Mouse (Mus musculus) thymus, postnatal 0 days (tissue): ENCODE results near the gene Adcy1. TPM values are rescaled to one million over a fixed set of nuclear protein-coding genes. Genes with fewer than 3 reads are reported as not detected.

Source experiments
- DNase-seq: peaks from one replicate; pipeline ENCODE4 v3.0.0-alpha.2; 2015; ENCODE audit warnings: low spot score
- polyA plus RNA-seq: library from polyadenylated mRNA; unstranded; fragments of >200 nt; fragmentation: Nextera tagmentation; extraction: Ambion mirVana; gene quantifications from 2 replicates; pipeline ENCODE4 v1.2.1, GENCODE M21; 2015

Gene Adcy1
- polyA plus RNA-seq, 1 experiment from 2014 or later = 1.6 TPM

GRCm38 (mm10) chr11:7178724-7179123 is 115.4 kb downstream of the Adcy1 start:
- no peak for DNase-seq

DNA sequence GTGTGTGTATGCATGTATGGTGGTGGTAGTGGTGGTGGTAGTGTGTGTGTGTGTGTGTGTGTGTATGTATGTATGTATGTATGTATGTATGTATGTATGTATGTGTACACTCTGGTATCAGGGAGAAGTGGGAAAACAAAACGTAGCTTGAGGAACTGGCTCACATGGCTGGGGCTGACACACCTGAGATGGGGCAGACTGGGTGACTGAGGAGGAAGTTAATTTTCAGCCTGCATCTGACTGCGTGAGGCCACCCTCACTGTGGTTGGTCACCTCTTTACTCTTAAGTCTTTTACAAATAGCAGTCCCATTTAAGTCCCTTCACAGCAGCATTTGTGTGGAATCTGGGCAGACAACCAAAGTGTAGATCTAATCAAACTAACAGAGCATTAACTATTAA is 116.0 kb downstream of the Adcy1 start:
- DNase-seq = no peak

GRCm38 (mm10) chr11:7182409-7183042 is 119.2 kb downstream of the Adcy1 start:
- no peak for DNase-seq

GRCm38 (mm10) chr11:7184420-7184819 is 121.1 kb downstream of the Adcy1 start:
- DNase-seq = no peak

DNA sequence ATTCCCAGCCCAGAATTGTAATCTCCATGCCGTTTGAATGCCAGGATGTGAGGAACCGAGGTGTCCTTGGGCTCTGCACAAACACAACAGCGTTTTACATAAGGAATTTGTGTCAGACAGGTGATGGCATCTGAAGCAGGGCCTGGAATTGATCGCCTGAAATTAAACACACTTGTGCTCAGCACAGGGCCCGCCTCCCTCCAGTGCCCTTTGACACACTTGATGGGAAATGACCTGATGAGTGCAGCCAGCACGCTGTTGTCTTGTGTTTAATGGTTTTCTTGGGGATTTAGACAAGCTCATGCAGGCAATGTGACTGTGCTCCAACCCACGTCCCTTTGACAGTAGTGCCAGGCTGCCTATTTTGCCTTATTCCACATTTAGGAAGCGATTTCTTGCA is 124.2 kb downstream of the Adcy1 start:
- no peak for DNase-seq

DNA sequence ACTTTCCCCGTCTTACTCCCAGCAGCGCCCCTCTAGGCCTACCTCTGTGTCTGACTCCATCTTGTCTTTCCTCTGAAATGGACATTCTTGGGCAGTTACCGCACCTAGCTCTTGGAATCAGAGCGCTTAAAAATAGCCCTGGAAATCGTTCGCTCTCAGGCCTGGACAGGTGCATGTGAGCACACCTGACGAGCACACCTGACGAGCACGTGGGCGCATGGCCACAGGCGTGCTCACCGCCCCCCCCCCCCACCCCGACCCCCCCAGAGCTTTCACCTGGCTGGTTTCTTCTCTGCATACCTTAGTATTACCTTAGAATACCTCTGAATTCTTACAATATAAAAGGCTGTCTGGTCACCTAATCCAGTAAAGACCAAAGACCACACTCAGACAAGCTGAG is 125.2 kb downstream of the Adcy1 start, which contains the start of gene Gm11985:
Gene Gm11985, minus strand, starts transcription at position 101 of the 400 bp plus-strand sequence.
- DNase-seq = no peak

DNA sequence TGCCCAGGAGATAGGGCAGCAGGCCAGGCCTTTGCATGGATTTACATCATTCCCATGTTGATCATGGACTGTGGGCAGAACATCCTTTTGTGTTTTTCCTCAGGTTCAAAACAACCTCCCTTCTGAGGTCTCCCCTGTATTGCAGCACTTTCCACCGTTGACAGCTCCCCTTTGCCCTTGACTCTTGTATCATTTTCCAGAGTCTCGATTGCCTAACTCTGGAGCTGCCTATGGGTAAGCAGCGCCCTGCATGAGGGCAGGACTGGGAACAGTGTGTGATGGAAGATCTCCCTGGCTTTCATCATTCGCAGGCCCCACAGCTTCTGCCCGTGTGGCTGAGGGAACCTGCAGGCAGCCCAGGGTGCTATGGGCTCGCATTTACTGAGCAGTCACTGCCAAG is 129.4 kb downstream of the Adcy1 start:
- no peak for DNase-seq

DNA sequence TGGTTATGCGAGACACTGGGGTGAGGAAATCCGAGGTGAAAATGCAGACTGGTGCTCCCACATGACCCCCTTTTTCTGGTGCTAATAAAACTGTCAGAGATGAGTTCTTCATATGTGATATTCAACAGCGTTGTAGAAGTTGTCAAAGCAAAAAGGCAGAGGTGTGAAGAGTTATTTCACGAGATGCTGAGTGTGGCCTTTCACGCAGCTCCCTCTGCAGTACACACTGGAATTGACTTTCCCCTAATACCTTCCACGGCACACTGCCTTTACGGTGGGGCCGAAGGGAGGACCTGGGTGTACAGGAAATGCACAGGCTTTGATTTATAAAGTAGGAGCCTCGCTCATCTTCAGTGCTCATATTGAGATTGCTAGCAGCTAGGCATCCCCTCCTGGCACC is 129.8 kb downstream of the Adcy1 start:
- no peak for DNase-seq

DNA sequence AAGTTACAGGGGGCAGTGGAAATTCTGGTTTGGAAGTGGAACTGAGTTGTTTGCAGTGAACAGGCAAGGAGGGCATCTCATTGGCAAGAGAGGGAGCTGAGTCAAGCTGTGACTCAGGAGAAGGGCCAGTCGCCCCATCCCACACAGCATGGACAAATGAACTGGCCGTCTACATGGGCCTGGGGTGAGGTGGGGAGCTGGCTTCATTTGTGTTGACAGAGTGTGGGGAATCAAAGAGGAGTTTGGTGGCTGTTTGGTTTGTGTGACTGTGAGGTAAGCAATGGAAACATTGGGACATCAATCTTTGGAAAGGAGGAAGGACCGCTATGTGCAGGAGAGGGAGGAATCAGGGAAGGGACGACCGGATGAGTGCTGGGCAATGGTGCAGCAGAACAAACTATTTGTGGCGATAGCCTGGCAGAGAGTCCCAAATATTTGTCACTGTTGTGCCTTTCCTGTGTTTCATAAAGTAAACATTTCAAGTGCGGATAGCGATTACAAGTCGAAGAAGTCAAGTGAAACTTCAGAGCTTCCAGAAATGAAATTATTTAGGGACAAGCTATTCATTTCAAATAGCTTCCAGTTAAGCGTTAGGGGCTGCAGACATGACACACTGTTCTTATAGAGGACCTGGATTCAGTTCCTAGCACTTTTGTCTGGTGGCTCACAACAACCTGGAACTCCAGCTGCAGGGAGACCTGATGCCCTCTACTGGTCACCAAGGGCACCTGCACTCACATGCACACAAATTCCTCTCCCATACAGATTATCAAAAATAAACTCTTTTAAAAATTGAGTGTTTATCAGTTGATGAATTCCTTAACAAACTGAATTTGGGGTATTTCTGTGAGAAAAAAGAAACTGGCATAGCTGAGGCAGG is 131.4 kb downstream of the Adcy1 start:
- no peak for DNase-seq

GRCm38 (mm10) chr11:7195312-7195685 is 132.0 kb downstream of the Adcy1 start:
- no peak for DNase-seq

DNA sequence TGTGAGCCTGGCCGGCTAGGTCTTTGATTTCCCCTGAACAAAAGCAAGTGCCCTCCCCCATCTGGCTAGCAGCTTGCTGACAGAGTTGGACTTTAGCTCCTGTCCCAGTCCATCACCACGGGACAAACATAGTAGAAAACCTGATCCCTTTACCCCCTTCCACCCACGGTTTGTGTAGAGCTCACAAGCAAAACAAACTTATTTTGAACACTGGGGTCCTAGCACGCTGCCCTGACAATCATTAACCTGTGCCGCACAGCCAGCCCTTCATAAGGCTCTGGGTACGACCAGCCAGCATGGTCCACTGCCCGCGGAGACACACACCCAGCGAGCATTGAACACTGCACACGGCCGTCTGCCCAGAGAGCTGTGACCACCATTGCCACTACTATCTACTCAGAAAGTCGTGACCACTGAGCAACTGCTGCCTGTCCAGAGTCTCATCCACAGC is 134.2 kb downstream of the Adcy1 start, which contains the start of gene Igfbp1:
Gene Igfbp1, plus strand, starts transcription at position 292 of the 451 bp plus-strand sequence.
- no peak for DNase-seq

GRCm38 (mm10) chr11:7198006-7198405 is 134.7 kb downstream of the Adcy1 start:
- DNase-seq = no peak

DNA sequence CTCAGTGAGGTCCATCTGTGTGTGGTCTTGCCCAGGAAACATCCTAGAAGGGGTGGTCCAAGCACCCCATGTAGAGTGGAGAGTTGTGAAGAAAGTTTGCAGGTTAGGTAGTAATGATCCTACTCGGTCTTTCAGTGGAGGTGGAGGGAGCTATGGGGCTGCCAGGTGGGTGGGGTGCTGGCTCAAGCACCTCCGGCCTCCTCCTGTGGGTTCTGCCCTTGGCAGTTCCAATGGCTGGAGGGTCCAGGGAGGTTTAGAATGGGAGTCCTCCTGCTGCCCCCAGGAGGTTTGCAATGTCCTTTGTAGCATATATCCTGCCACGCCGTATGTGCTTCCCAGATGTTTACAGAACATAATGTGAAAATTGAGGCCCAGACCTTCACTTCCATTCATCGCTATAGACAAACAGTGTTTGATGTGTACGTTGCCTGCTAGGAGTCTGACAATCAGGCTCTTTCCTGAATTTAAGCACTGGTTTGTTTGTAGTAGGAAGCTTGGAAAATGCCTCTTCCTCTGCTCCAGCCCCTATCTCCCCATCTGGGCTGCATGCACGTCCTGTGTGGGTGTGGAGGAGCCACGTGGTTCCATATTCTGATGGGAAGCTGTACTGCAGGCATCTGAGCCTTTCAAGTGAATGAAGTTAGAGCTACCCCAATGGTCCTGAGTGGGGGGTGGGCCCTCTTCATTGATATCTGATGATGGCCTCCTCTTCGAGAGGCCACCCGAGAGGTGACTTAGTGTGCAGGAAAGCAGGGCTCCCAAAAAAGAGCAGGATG is 135.4 kb downstream of the Adcy1 start:
- no peak for DNase-seq

GRCm38 (mm10) chr11:7199736-7200392 is 136.6 kb downstream of the Adcy1 start:
- peak; percentile 67 for DNase-seq

DNA sequence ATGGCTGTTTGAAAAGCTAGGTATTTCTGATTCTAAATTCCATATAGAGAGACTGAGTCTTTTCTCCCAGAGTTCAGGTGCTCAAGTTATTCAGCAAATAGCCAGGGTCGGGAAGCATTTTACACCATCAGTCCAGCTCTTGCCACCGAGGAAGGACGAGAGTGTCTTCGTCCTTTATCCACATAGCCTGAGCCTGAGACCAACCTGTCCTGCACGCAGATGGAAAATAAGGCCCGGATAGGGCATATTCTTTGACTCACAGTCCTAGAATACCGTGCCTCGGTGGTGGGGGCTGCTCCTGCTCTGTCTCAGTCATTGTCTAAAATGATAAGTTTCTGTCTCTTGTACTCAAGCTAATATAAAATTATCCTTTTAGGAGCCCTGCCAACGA is 137.1 kb downstream of the Adcy1 start:
- DNase-seq = no peak

DNA sequence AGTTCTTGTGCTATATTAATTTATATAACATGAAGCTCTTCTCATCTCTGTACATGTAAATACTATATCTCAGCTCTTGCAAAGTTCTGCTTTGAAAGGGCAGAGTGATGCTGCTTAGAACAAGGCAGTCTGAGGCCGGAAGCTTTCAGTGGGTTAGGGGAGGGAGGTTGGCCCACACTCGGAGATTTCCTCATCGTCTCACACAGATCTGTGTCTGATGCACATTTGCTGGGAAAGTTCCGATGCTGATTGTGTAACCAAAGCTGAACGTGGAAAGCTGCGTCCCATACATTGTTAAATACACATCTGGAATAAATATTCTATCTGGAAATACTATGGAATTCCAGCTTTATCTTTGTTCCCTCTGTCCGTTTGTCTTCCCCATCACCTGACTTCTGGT is 138.9 kb downstream of the Adcy1 start:
- no peak for DNase-seq

GRCm38 (mm10) chr11:7203846-7204245 is 140.6 kb downstream of the Adcy1 start:
- DNase-seq = no peak

DNA sequence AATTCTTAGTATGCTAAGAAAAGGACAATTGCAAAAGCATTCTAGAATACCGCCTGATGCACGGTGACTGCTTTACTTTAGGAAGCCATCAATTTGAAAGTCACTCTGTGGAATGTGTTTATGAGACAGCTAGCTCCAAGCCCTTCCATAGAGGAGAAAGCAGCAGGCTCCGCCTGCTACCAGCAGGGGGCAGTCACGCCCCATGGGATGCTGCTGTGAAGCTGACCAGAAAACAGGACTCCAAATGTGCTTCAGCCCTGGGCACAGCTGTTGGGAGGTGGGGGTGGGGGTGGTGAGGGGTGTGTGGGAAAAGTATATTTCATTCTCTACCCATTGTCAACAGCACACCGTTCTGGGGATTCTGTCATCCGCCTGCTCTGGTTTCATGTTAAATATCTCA is 147.1 kb downstream of the Adcy1 start:
- peak; percentile 54 for DNase-seq

DNA sequence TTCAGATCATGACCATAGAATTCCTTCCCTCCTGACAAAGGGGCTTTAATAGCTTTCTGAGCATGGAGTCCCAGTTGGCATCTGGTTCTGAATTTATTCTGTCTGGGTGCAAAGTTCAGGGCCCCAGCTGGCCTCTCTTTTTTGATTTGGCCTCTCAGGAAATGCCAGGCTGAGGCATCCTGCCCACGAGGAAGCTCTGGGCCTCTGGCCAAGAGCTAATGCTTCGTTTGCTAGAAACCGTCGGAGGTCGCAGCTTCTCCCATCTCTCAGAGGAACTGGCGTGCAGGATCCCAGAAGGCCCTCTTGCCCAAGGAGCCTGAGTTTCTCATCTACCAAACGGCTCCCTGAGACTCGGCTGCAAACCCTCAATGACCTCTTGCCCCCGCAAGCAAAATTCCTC is 147.9 kb downstream of the Adcy1 start:
- DNase-seq = no peak

DNA sequence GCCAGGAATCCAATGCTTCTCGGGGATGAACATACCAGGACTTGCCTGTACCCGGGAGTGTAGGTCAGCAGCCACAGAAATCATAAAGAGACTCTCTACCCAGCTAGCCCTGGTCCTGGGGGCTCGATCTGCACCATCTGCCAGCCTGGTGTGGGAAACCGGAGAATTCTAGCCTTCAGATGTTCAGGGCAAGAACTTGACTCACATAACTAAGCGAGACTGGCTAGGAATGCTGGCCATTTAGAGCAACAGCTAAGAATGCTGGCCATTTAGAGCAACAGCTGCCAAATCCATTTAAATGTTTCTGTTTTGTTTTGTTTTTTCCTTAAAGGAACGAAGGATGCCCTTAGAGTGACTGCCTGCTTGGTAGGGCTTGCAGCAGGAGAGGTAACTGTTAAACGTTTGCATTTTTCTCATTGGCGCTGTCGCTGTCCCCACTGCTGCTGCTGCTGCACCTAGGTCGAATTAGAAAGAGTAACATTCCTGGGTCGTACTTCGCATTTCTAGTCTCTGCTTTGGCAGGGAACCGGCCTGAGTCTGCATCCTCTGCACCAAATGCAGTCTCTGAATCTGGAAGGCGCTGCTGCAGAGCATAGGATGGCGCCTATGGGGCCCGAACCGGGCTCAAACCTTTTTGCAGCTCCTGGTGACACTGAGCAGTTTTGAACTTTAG is 149.0 kb downstream of the Adcy1 start:
- no peak for DNase-seq

DNA sequence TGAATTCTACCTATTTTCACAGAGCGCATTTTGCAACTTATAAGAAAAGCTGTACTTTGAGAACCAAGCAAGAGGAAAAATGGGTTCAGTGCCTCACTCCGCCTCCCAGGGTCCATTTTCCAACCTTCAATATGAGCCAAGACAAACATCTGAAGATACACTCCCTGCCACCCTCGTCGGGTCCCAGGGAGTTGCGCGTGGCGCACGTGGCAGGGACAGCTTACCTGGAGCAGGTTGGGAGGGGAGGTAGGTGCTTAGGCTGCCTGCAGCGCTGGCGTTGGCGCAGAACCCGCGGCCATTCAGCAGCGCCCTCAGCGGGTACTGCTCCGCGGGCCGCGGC is 149.8 kb downstream of the Adcy1 start:
- no peak for DNase-seq
